Mouse (Mus musculus) Patski (cell line): ENCODE results near the gene Med9. TPM values are rescaled to one million over a fixed set of nuclear protein-coding genes. Genes with fewer than 3 reads are reported as not detected.

Experiments used
- ATAC-seq: fragments of 100-300 bp; one replicate; pipeline ENCODE4 v1.8.0; 2021
- CTCF ChIA-PET: fragments of 350-600 bp; sonication (Branson Sonifier 250); formaldehyde crosslinking; loops from one replicate; lab custom pipeline; 2022; ENCODE audit warnings: inconsistent platforms; lab: Charles Lee
- POLR2A ChIA-PET: fragments of 350-600 bp; sonication (Branson Sonifier 250); formaldehyde crosslinking; loops from one replicate; lab custom pipeline; 2022; ENCODE audit warnings: antibody characterized with exemption, inconsistent platforms; lab: Charles Lee
- DNase-seq: peaks from one replicate; pipeline ENCODE4 v3.0.0-alpha.2; 2011; ENCODE audit warnings: low read depth, low spot score
- H3K27me3 ChIP-seq: fragments of 371-371 bp; one replicate; pipeline ENCODE4 v1.5.1; 2021
- CTCF ChIP-seq: fragments of 100-300 bp; IDR thresholded peaks from one replicate; pipeline ENCODE4 v1.5.1; 2021
- in situ Hi-C: fragments of 300-500 bp; cut with MboI; formaldehyde crosslinking; loops from 3 replicates; pipeline ENCODE4 v1.11.1; 2018; ENCODE audit warnings: low pct_unique_long_range_greater_than_20kb, mixed read lengths
- polyA plus RNA-seq: library from polyadenylated mRNA; unstranded; gene quantifications from one replicate; pipeline ENCODE4 v1.2.3, GENCODE M21; 2021

The Med9 gene
- polyA plus RNA-seq, 1 experiment from 2014 or later: 30.4 TPM

- no peak for TF ChIP-seq CTCF
- POLR2A ChIA-PET: interaction anchor here (0.9 kb wide), 1 partner anchor 111 kb away, joined by 3 read pairs; no protein-coding TSS in a partner anchor
- no peaks in the 10 kb centered on the region for H3K27me3 ChIP-seq
- peak; percentile 77 for ATAC-seq
- in situ Hi-C loops: loop anchor here (5.0 kb wide), 2 partner anchors 67 to 112 kb away; no protein-coding TSS in a partner anchor
- no peak for DNase-seq
- CTCF ChIA-PET: interaction anchor here (0.9 to 1.5 kb wide), 3 partner anchors 8 to 112 kb away, joined by 3 read pairs; no protein-coding TSS in a partner anchor
Measured at GRCm38 (mm10) chr11:59964818-59965217, 16.8 kb downstream of the Med9 start, which contains the start of gene Rasd1. Gene Rasd1, minus strand, starts transcription at chr11:59964944.

GRCm38 (mm10) chr11:59965227-59966101 lies 17.5 kb downstream of the Med9 start:
- POLR2A ChIA-PET: no interaction called here
- no peaks in the 10 kb centered on the region for H3K27me3 ChIP-seq
- CTCF ChIA-PET: interaction anchor here (0.9 to 1.0 kb wide), 2 partner anchors 9 to 111 kb away, joined by 3 read pairs; no protein-coding TSS in a partner anchor
- ATAC-seq: peak; percentile 89
- TF ChIP-seq CTCF: peak; percentile 98
- in situ Hi-C loops: loop anchor here (5.0 kb wide), 2 partner anchors 67 to 112 kb away; no protein-coding TSS in a partner anchor
- DNase-seq: peak; percentile 34

GRCm38 (mm10) chr11:59966102-59966483 lies 18.1 kb downstream of the Med9 start:
- no peaks in the 10 kb centered on the region for H3K27me3 ChIP-seq
- no peak for TF ChIP-seq CTCF
- DNase-seq: no peak
- ChIA-PET CTCF (no interaction called here), POLR2A (no interaction called here)
- in situ Hi-C loops: loop anchor here (5.0 kb wide), 2 partner anchors 66 to 111 kb away; no protein-coding TSS in a partner anchor
- ATAC-seq: no peak

- ATAC-seq: no peak
- CTCF ChIA-PET: interaction anchor here (2.7 kb wide), 1 partner anchor 60 kb away, joined by 5 read pairs; no protein-coding TSS in a partner anchor
- DNase-seq: no peak
- POLR2A ChIA-PET: interaction anchor here (0.6 kb wide), 1 partner anchor 205 kb away, joined by 3 read pairs; no protein-coding TSS in a partner anchor
- in situ Hi-C loops: loop anchor here (5.0 kb wide), 2 partner anchors 65 to 110 kb away; no protein-coding TSS in a partner anchor
- no peak for TF ChIP-seq CTCF
- H3K27me3 ChIP-seq: no peaks in the 10 kb centered on the region
Measured at GRCm38 (mm10) chr11:59967765-59968164, 19.8 kb downstream of the Med9 start.

GRCm38 (mm10) chr11:59970780-59971179 lies 22.8 kb downstream of the Med9 start:
- ATAC-seq: no peak
- no peak for TF ChIP-seq CTCF
- H3K27me3 ChIP-seq: no peaks in the 10 kb centered on the region
- in situ Hi-C loops: no loop called here
- ChIA-PET POLR2A (no interaction called here), CTCF (no interaction called here)
- DNase-seq: no peak

GRCm38 (mm10) chr11:59971691-59972090 lies 23.7 kb downstream of the Med9 start:
- no peak for TF ChIP-seq CTCF
- ChIA-PET POLR2A (no interaction called here), CTCF (no interaction called here)
- H3K27me3 ChIP-seq: no peaks in the 10 kb centered on the region
- no peak for DNase-seq
- in situ Hi-C loops: no loop called here
- ATAC-seq: no peak

GRCm38 (mm10) chr11:59973389-59973788 lies 25.4 kb downstream of the Med9 start:
- TF ChIP-seq CTCF: no peak
- H3K27me3 ChIP-seq: no peaks in the 10 kb centered on the region
- CTCF ChIA-PET: no interaction called here
- DNase-seq (no peak), ATAC-seq (no peak)
- in situ Hi-C loops: no loop called here
- POLR2A ChIA-PET: no interaction called here

- in situ Hi-C loops: no loop called here
- POLR2A ChIA-PET: no interaction called here
- no peaks in the 10 kb centered on the region for H3K27me3 ChIP-seq
- ATAC-seq (no peak), DNase-seq (no peak)
- TF ChIP-seq CTCF: no peak
- CTCF ChIA-PET: interaction anchor here (1.4 kb wide), 1 partner anchor 102 kb away, joined by 3 read pairs; no protein-coding TSS in a partner anchor
Measured at GRCm38 (mm10) chr11:59975241-59975640, 27.2 kb downstream of the Med9 start.

GRCm38 (mm10) chr11:59977831-59978230 lies 29.8 kb downstream of the Med9 start:
- POLR2A ChIA-PET: no interaction called here
- ATAC-seq (no peak), DNase-seq (no peak)
- TF ChIP-seq CTCF: no peak
- H3K27me3 ChIP-seq: no peaks in the 10 kb centered on the region
- in situ Hi-C loops: no loop called here
- CTCF ChIA-PET: no interaction called here

GRCm38 (mm10) chr11:59989406-59989805 lies 41.4 kb downstream of the Med9 start:
- DNase-seq: no peak
- no peak for ATAC-seq
- POLR2A ChIA-PET: no interaction called here

More at GRCm38 (mm10) chr11:59989406-59989805, 41.4 kb downstream of the Med9 start:
- TF ChIP-seq CTCF: no peak
- in situ Hi-C loops: no loop called here
- CTCF ChIA-PET: interaction anchor here (1.5 kb wide), 1 partner anchor 38 kb away, joined by 4 read pairs; no protein-coding TSS in a partner anchor
- no peaks in the 10 kb centered on the region for H3K27me3 ChIP-seq
